Mouse (Mus musculus) stomach, postnatal 0 days (tissue): ENCODE measurements around the gene Meis2.

ENCODE experiments used
- CTCF ChIP-seq: IDR thresholded peaks from 2 replicates; pipeline ENCODE4 v1.5.1; 2016; ENCODE audit warnings: antibody characterized with exemption, low read depth, mild to moderate bottlenecking, moderate library complexity
- EP300 ChIP-seq: optimal IDR thresholded peaks from 2 replicates; pipeline ENCODE3; 2016; ENCODE audit warnings: antibody characterized with exemption

DNA sequence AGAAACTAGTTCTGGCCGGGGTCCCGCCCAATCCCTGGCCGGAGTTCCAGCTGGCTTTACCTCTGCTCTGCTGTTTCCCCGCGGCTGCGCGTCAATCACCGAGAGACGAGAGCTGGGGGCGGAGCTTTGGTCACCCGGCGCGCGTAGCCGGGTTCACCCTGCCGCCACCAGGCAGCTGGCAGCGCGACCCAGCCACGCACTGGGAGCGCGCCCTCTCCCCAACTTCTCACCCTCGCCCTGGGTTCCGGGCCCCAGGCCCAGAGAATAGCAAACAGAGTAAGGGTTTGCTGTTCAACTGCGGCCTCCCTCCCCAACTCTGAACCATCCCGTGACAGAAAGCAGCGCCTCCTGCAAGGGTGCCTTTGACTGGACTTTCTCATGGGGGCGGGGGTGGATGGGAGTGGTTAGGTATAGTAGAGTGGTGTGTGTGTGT lies 1.4 kb upstream of the Meis2 start:
- TF ChIP-seq CTCF (peak; percentile 34), EP300 (no peak)
